23 mouse cellular contexts compared by ENCODE assay signal in the genomic region with DNA sequence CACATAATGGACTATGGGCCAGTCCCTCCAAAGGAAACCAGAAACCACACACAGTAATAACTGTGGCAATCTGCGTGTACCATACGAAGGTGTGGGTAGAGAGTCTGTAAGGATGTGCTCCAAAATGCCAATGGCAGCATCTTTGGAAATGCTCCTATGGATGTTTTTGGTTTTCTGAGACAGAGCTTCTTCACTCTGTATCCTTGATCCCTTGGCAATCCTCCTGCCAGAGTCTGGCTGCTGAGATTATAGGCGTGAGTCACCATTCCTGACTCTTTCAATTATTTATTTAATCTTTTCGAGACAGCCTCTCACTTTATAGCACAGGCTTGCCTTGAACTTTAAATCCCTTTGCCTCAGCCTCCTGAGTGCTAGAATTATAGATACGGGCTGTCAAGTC. TPM values are rescaled to one million over a fixed set of nuclear protein-coding genes. Genes with fewer than 3 reads are reported as not detected.
DNase-seq lines count a peak whose midpoint lies in the region; ATAC-seq and TF ChIP-seq lines count a peak whose summit lies in the region.
"Had no signal": no experiment of that assay in that cellular context is flagged by ENCODE, and none has a peak within 500 bp of the region (broad histone marks: within the 10 kb centered on the region; RNA-seq: fewer than 3 reads in every experiment).

No protein-coding gene starts in this region.

- no peak overlapping the region for H3K4me3 ChIP-seq in heart, embryonic 12.5 days
- no peak overlapping the region for H3K4me3 ChIP-seq in hindbrain, postnatal 0 days (ENCODE audit: low read length)
- no peak overlapping the region for H3K4me3 ChIP-seq in forebrain, embryonic 15.5 days
- H3K4me3 ChIP-seq: embryonic facial prominence, embryonic 15.5 days; heart, embryonic 13.5 days; hindbrain, embryonic 13.5 days; limb, embryonic 13.5 days; liver, embryonic 15.5 days; midbrain, embryonic 12.5 days; neural tube, embryonic 13.5 days had no signal

- peak; percentile 79 to 90 for DNase-seq in adrenal gland, adult (ENCODE audit: inconsistent age in 2 of 2, low spot score in 1 of 2)
- no peak for DNase-seq in adrenal gland, postnatal 25 days
- DNase-seq in 3134 (ENCODE audit: extremely low read depth, insufficient read length, low spot score), result peak; percentile 27
- DNase-seq in NIH3T3 (ENCODE audit: low read depth), result peak; percentile 91
- peak; percentile 43 for DNase-seq in fibroblast of lung, adult 2 months (ENCODE audit: low read depth)
- DNase-seq in hindbrain, postnatal 0 days (ENCODE audit: low spot score), result no peak
- DNase-seq: cerebellum, adult 11-12 months; cerebellum, postnatal 14 days; embryo, embryonic 11 days; kidney, adult 9 months; kidney, postnatal 36 days; layer of hippocampus, postnatal 36 days; right cerebral cortex, postnatal 25 days had no signal

- no peak for ATAC-seq in heart, embryonic 12.5 days (ENCODE audit: insufficient number of reproducible peaks, low FRiP score)
- no peak for ATAC-seq in hindbrain, postnatal 0 days
- ATAC-seq in forebrain, embryonic 15.5 days (replicated peaks), result no peak
- ATAC-seq: Patski had no signal

- H3K4me2 ChIP-seq in heart, embryonic 12.5 days, result no peak overlapping the region
- H3K4me2 ChIP-seq in hindbrain, postnatal 0 days (ENCODE audit: low read depth, low read length), result no peak overlapping the region
- no peak overlapping the region for H3K4me2 ChIP-seq in forebrain, embryonic 15.5 days (replicated peaks)
- H3K4me2 ChIP-seq: embryonic facial prominence, embryonic 15.5 days; heart, embryonic 13.5 days; hindbrain, embryonic 13.5 days; limb, embryonic 13.5 days; midbrain, embryonic 12.5 days; neural tube, embryonic 13.5 days had no signal

- H3K36me3 ChIP-seq in heart, embryonic 12.5 days, result no peaks in the 10 kb centered on the region
- no peaks in the 10 kb centered on the region for H3K36me3 ChIP-seq in hindbrain, postnatal 0 days (ENCODE audit: insufficient read depth, low read length)
- H3K36me3 ChIP-seq in forebrain, embryonic 15.5 days, result no peaks in the 10 kb centered on the region
- H3K36me3 ChIP-seq: embryonic facial prominence, embryonic 15.5 days; heart, embryonic 13.5 days; hindbrain, embryonic 13.5 days; limb, embryonic 13.5 days; liver, embryonic 15.5 days; midbrain, embryonic 12.5 days; neural tube, embryonic 13.5 days had no signal

- WGBS in heart, embryonic 12.5 days, result 74% methylated on average over 5 of the region's 5 CpGs
- WGBS in hindbrain, postnatal 0 days, result 81% methylated on average over 5 of the region's 5 CpGs
- WGBS in forebrain, embryonic 15.5 days, result 89% methylated on average over 5 of the region's 5 CpGs

- peaks cover 13% of the 10 kb centered on the region; the same call in 1 of the 2 replicates for H3K27me3 ChIP-seq in heart, embryonic 12.5 days (replicated peaks)
- H3K27me3 ChIP-seq in hindbrain, postnatal 0 days (ENCODE audit: insufficient read depth, low read length), result no peaks in the 10 kb centered on the region
- no peaks in the 10 kb centered on the region for H3K27me3 ChIP-seq in forebrain, embryonic 15.5 days
- H3K27me3 ChIP-seq: embryonic facial prominence, embryonic 15.5 days; hindbrain, embryonic 13.5 days; limb, embryonic 13.5 days; midbrain, embryonic 12.5 days; neural tube, embryonic 13.5 days; Patski had no signal

- no peak overlapping the region for H3K9ac ChIP-seq in heart, embryonic 12.5 days
- no peak overlapping the region for H3K9ac ChIP-seq in hindbrain, postnatal 0 days (replicated peaks; ENCODE audit: low read length)
- H3K9ac ChIP-seq in forebrain, embryonic 15.5 days (replicated peaks), result no peak overlapping the region
- H3K9ac ChIP-seq: embryonic facial prominence, embryonic 15.5 days; heart, embryonic 13.5 days; hindbrain, embryonic 13.5 days; limb, embryonic 13.5 days; liver, embryonic 15.5 days; midbrain, embryonic 12.5 days; neural tube, embryonic 13.5 days had no signal

- TF ChIP-seq CTCF in hindbrain, postnatal 0 days (IDR thresholded peaks at IDR 0.05; ENCODE audit: low read depth), result no peak

- no peaks in the 10 kb centered on the region for H3K9me3 ChIP-seq in heart, embryonic 12.5 days (replicated peaks)
- H3K9me3 ChIP-seq in hindbrain, postnatal 0 days (ENCODE audit: low read length), result no peaks in the 10 kb centered on the region
- H3K9me3 ChIP-seq in forebrain, embryonic 15.5 days, result no peaks in the 10 kb centered on the region
- H3K9me3 ChIP-seq: embryonic facial prominence, embryonic 15.5 days; heart, embryonic 13.5 days; hindbrain, embryonic 13.5 days; limb, embryonic 13.5 days; liver, embryonic 15.5 days; midbrain, embryonic 12.5 days; neural tube, embryonic 13.5 days had no signal

- H3K27ac ChIP-seq in heart, embryonic 12.5 days (ENCODE audit: poor library complexity, severe bottlenecking), result no peak overlapping the region
- H3K27ac ChIP-seq in hindbrain, postnatal 0 days, result no peak overlapping the region
- H3K27ac ChIP-seq in forebrain, embryonic 15.5 days (replicated peaks), result no peak overlapping the region
- H3K27ac ChIP-seq: embryonic facial prominence, embryonic 15.5 days; heart, embryonic 13.5 days; hindbrain, embryonic 13.5 days; limb, embryonic 13.5 days; midbrain, embryonic 12.5 days; neural tube, embryonic 13.5 days had no signal

- H3K4me1 ChIP-seq in heart, embryonic 12.5 days (replicated peaks), result peaks cover 15% of the 10 kb centered on the region
- H3K4me1 ChIP-seq in hindbrain, postnatal 0 days (ENCODE audit: insufficient read depth, low read length), result 0 out of 2 replicates have a peak, but pooled peaks cover 4% of the 10 kb centered on the region
- no peaks in the 10 kb centered on the region for H3K4me1 ChIP-seq in forebrain, embryonic 15.5 days
- H3K4me1 ChIP-seq: midbrain, embryonic 12.5 days; neural tube, embryonic 13.5 days had no signal

RNA-seq across cellular contexts. Expression of gene Sema4b, which starts 21.2 kb away (rescaled TPM):
- 68.9 and 70.0 TPM in 2 replicates for total RNA-seq in adrenal gland, postnatal 25 days (2021)
- 10.3 and 10.7 TPM in 2 replicates for polyA plus RNA-seq in heart, embryonic 12.5 days (2016; fragmentation: Nextera tagmentation; extraction: Ambion mirVana)
- 47.5 and 49.5 TPM in 2 replicates for total RNA-seq in hindbrain, postnatal 0 days (2014; rRNA removed)
- 26.6 and 28.1 TPM in 2 replicates for polyA plus RNA-seq in hindbrain, postnatal 0 days (2015; fragmentation: Nextera tagmentation; extraction: Ambion mirVana)
- polyA plus RNA-seq in forebrain, embryonic 15.5 days (2015; fragmentation: Nextera tagmentation; extraction: Ambion mirVana), result 22.7 and 24.7 TPM in 2 replicates

RNA-seq across cellular contexts. Expression of gene Idh2, which starts 50.2 kb away (rescaled TPM):
- total RNA-seq in adrenal gland, postnatal 25 days (2021), result 152 and 173 TPM in 2 replicates
- polyA plus RNA-seq in heart, embryonic 12.5 days (2016; fragmentation: Nextera tagmentation; extraction: Ambion mirVana), result 1,569 and 1,607 TPM in 2 replicates
- 126 and 161 TPM in 2 replicates for total RNA-seq in hindbrain, postnatal 0 days (2014; rRNA removed)
- polyA plus RNA-seq in hindbrain, postnatal 0 days (2015; fragmentation: Nextera tagmentation; extraction: Ambion mirVana), result 152 and 158 TPM in 2 replicates
- polyA plus RNA-seq in forebrain, embryonic 15.5 days (2015; fragmentation: Nextera tagmentation; extraction: Ambion mirVana), result 299 and 300 TPM in 2 replicates

Comparison
In these comparisons a context has a peak if more than half of its experiments do, and no peak if none do; other contexts are left out.
1. DNase-seq: peak in adrenal gland, adult (2 of 2), 3134 (single experiment), NIH3T3 (single experiment) and fibroblast of lung, adult 2 months (single experiment); none in adrenal gland, postnatal 25 days (single experiment) and hindbrain, postnatal 0 days (single experiment).